Mouse (Mus musculus): Measurements from ENCODE around the gene Mgat3. TPM values are rescaled to one million over a fixed set of nuclear protein-coding genes. Genes with fewer than 3 reads are reported as not detected.
A peak's percentile ranks its signal among the peaks of the same experiment; 100 is the strongest.

The Mgat3 gene
- polyA plus RNA-seq, 1 experiment from 2014 or later, result 3.0 TPM

GRCm38 (mm10) chr15:80137945-80138791, 35.4 kb upstream of the Mgat3 start:
- H3K9ac ChIP-seq (replicated peaks; ENCODE audit: low read depth), result no peak overlapping the region
- ATAC-seq (no peak), DNase-seq (ENCODE audit: low spot score) (no peak)
- peak overlapping the region; percentile 54; the same call in 1 of the 2 replicates for H3K27ac ChIP-seq (ENCODE audit: low read length)
- no peaks in the 10 kb centered on the region for H3K36me3 ChIP-seq (ENCODE audit: insufficient read depth, low read length)
- no peak overlapping the region for H3K4me3 ChIP-seq (ENCODE audit: low read depth, low read length)
- H3K4me1 ChIP-seq (ENCODE audit: insufficient read depth, low read depth, low read length), result peaks cover 16% of the 10 kb centered on the region; the same call in 1 of the 2 replicates
- WGBS, result 45% methylated on average over 17 of the region's 17 CpGs
- TF ChIP-seq CTCF (IDR thresholded peaks at IDR 0.05) (peak; percentile 30), EP300 (IDR thresholded peaks at IDR 0.05) (no peak)
- H3K27me3 ChIP-seq (replicated peaks; ENCODE audit: insufficient read depth, low read length), result no peaks in the 10 kb centered on the region
- no peak overlapping the region for H3K4me2 ChIP-seq (replicated peaks; ENCODE audit: low read depth, low read length)
- no peaks in the 10 kb centered on the region for H3K9me3 ChIP-seq (ENCODE audit: low read length)

- H3K27ac ChIP-seq (ENCODE audit: low read length), result peak overlapping the region; percentile 32; the same call in 1 of the 2 replicates
- TF ChIP-seq CTCF (IDR thresholded peaks at IDR 0.05) (no peak), EP300 (IDR thresholded peaks at IDR 0.05) (no peak)
- no peaks in the 10 kb centered on the region for H3K27me3 ChIP-seq (replicated peaks; ENCODE audit: insufficient read depth, low read length)
- no peaks in the 10 kb centered on the region for H3K36me3 ChIP-seq (ENCODE audit: insufficient read depth, low read length)
- DNase-seq (ENCODE audit: low spot score) (peak; percentile 40), ATAC-seq (no peak)
- 66% methylated on average over 2 of the region's 2 CpGs for WGBS
- no peak overlapping the region for H3K4me3 ChIP-seq (ENCODE audit: low read depth, low read length)
- no peak overlapping the region for H3K9ac ChIP-seq (replicated peaks; ENCODE audit: low read depth)
- no peaks in the 10 kb centered on the region for H3K9me3 ChIP-seq (ENCODE audit: low read length)
- H3K4me2 ChIP-seq (replicated peaks; ENCODE audit: low read depth, low read length), result no peak overlapping the region
- H3K4me1 ChIP-seq (ENCODE audit: insufficient read depth, low read depth, low read length), result peaks cover 6% of the 10 kb centered on the region; the same call in 1 of the 2 replicates
Observed at GRCm38 (mm10) chr15:80140302-80140701, 33.2 kb upstream of the Mgat3 start.

- H3K9me3 ChIP-seq (ENCODE audit: low read length), result no peaks in the 10 kb centered on the region
- ATAC-seq (no peak), DNase-seq (ENCODE audit: low spot score) (no peak)
- no peak overlapping the region for H3K4me2 ChIP-seq (replicated peaks; ENCODE audit: low read depth, low read length)
- TF ChIP-seq EP300 (IDR thresholded peaks at IDR 0.05) (no peak), CTCF (IDR thresholded peaks at IDR 0.05) (no peak)
- no peak overlapping the region for H3K4me3 ChIP-seq (ENCODE audit: low read depth, low read length)
- no peaks in the 10 kb centered on the region for H3K36me3 ChIP-seq (ENCODE audit: insufficient read depth, low read length)
- H3K9ac ChIP-seq (replicated peaks; ENCODE audit: low read depth), result no peak overlapping the region
- WGBS, result 43% methylated on average over 3 of the region's 3 CpGs
- peaks cover 6% of the 10 kb centered on the region; the same call in 1 of the 2 replicates for H3K4me1 ChIP-seq (ENCODE audit: insufficient read depth, low read depth, low read length)
- no peaks in the 10 kb centered on the region for H3K27me3 ChIP-seq (replicated peaks; ENCODE audit: insufficient read depth, low read length)
- H3K27ac ChIP-seq (ENCODE audit: low read length), result 0 out of 2 replicates have a peak overlapping the region, but pooled peaks have one; percentile 32
Observed at GRCm38 (mm10) chr15:80140878-80141277, 32.6 kb upstream of the Mgat3 start.

- H3K4me2 ChIP-seq (replicated peaks; ENCODE audit: low read depth, low read length), result no peak overlapping the region
- H3K9ac ChIP-seq (replicated peaks; ENCODE audit: low read depth), result no peak overlapping the region
- H3K36me3 ChIP-seq (ENCODE audit: insufficient read depth, low read length), result no peaks in the 10 kb centered on the region
- ATAC-seq (no peak), DNase-seq (ENCODE audit: low spot score) (no peak)
- TF ChIP-seq EP300 (IDR thresholded peaks at IDR 0.05) (no peak), CTCF (IDR thresholded peaks at IDR 0.05) (peak; percentile 45)
- 97% methylated on average over 3 of the region's 3 CpGs for WGBS
- peaks cover 6% of the 10 kb centered on the region; the same call in 1 of the 2 replicates for H3K4me1 ChIP-seq (ENCODE audit: insufficient read depth, low read depth, low read length)
- no peaks in the 10 kb centered on the region for H3K27me3 ChIP-seq (replicated peaks; ENCODE audit: insufficient read depth, low read length)
- no peak overlapping the region for H3K27ac ChIP-seq (ENCODE audit: low read length)
- H3K9me3 ChIP-seq (ENCODE audit: low read length), result no peaks in the 10 kb centered on the region
- no peak overlapping the region for H3K4me3 ChIP-seq (ENCODE audit: low read depth, low read length)
Observed at GRCm38 (mm10) chr15:80142130-80142529, 31.4 kb upstream of the Mgat3 start.

DNA sequence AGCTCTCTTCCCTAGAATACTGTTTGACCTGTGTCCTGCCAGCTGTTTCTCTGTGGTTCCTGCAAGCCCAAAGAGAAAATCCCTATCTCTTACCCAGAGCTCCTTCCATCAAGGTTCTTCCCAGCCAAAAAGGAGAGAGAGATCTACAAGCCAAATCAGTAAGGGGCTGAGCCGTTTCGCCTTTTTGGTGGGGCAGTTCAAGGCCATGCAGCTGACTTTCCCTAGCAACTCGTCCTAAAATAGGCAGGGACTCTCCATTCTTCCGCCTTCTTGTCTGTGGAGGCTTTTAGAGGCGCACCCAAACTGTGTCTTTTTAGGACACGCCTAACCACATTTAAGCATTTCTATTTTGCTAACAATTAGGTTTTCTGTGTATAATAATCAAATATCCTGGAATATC, 29.8 kb upstream of the Mgat3 start:
- Histone ChIP-seq H3K27me3 (replicated peaks; ENCODE audit: insufficient read depth, low read length) (no peaks in the 10 kb centered on the region), H3K36me3 (ENCODE audit: insufficient read depth, low read length) (no peaks in the 10 kb centered on the region), H3K4me1 (ENCODE audit: insufficient read depth, low read depth, low read length) (peaks cover 3% of the 10 kb centered on the region; the same call in 1 of the 2 replicates), H3K4me3 (ENCODE audit: low read depth, low read length) (no peak overlapping the region), H3K9ac (replicated peaks; ENCODE audit: low read depth) (no peak overlapping the region), H3K9me3 (ENCODE audit: low read length) (no peaks in the 10 kb centered on the region), H3K27ac (ENCODE audit: low read length) (no peak overlapping the region), H3K4me2 (replicated peaks; ENCODE audit: low read depth, low read length) (no peak overlapping the region)
- ATAC-seq, result no peak
- TF ChIP-seq EP300 (IDR thresholded peaks at IDR 0.05), result no peak
- TF ChIP-seq CTCF (IDR thresholded peaks at IDR 0.05), result no peak
- no peak for DNase-seq (ENCODE audit: low spot score)
- 93% methylated on average over 6 of the region's 6 CpGs for WGBS

DNA sequence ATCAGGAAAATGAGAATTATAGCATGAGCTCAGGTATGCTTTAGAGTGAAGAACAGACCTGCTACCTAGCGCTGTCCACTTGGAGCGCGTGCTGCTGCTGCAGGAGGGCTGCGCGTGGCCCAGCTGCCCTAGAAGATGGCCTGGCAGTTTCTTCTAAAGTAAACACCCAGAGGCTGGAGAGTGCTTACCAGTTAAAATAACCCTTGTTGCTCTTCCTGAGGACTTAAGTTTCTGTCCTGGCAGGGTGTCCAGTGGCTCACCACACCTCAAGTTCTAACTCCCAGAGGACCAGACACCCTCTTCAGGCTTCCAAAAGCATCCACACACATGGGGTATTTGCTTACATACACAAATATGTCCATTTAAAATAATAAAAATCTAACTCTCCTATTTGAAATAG, 28.1 kb upstream of the Mgat3 start:
- TF ChIP-seq CTCF (IDR thresholded peaks at IDR 0.05) (no peak), EP300 (IDR thresholded peaks at IDR 0.05) (no peak)
- H3K36me3 ChIP-seq (ENCODE audit: insufficient read depth, low read length), result no peaks in the 10 kb centered on the region
- ATAC-seq, result no peak
- DNase-seq (ENCODE audit: low spot score), result no peak
- H3K9ac ChIP-seq (replicated peaks; ENCODE audit: low read depth), result no peak overlapping the region
- H3K27ac ChIP-seq (ENCODE audit: low read length), result no peak overlapping the region
- WGBS, result 74% methylated on average over 5 of the region's 5 CpGs
- H3K4me1 ChIP-seq (ENCODE audit: insufficient read depth, low read depth, low read length), result peaks cover 3% of the 10 kb centered on the region; the same call in 1 of the 2 replicates
- no peaks in the 10 kb centered on the region for H3K9me3 ChIP-seq (ENCODE audit: low read length)
- no peaks in the 10 kb centered on the region for H3K27me3 ChIP-seq (replicated peaks; ENCODE audit: insufficient read depth, low read length)
- H3K4me3 ChIP-seq (ENCODE audit: low read depth, low read length), result no peak overlapping the region
- H3K4me2 ChIP-seq (replicated peaks; ENCODE audit: low read depth, low read length), result no peak overlapping the region
